Mouse (Mus musculus) heart, postnatal 14 days (tissue): ENCODE results near the gene Scyl1. TPM values are rescaled to one million over a fixed set of nuclear protein-coding genes. Genes with fewer than 3 reads are reported as not detected.

Source experiments
- DNase-seq, 2 experiments: peaks; one replicate each; pipeline ENCODE4 v3.0.0; 2021 to 2022
- intact Hi-C: fragments of 180-260 bp; cut with DNase I; formaldehyde crosslinking; loops from one replicate; pipeline ENCODE4 v1.15.1; 2025
- total RNA-seq, 2 experiments: library from RNA; stranded (reverse); gene quantifications; 2 replicates each; pipeline ENCODE4 v1.2.3; 2021

The Scyl1 gene
- total RNA-seq, 2 experiments from 2014 or later = 66.2 to 67.2 TPM

DNA sequence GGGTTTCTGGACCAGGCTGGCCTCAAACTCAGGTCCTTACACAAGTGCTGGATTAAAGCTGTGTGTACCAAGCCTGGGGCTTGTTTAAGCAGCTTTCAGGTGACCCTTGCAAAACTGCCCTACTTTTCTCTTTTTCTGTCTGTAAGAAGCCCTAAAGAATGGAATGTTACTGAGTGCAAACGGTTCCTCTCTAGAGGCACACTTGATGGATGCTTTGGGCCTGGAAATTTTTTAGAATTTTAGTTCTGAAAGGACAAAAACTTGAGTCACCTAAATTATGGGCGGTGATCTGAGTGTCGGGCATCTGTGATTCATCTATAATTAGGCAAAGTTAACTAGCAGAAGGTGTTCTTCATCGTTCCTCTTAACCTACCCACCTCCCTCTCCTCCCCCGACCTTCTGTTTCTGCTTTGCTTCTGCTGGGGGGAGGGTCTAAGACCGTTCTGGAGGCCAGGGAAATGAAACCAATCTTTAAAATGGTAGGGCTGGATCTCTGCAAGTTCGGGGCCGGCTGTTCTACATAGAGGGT, 33.2 kb upstream of the Scyl1 start:
- no peak for DNase-seq
- intact Hi-C loops = no loop called here

- intact Hi-C loops = loop anchor here (2.0 kb wide), 1 partner anchor 15 kb away; no protein-coding TSS in a partner anchor
- no peak for DNase-seq
Measured at GRCm38 (mm10) chr19:5803881-5804279, 32.7 kb upstream of the Scyl1 start.

DNA sequence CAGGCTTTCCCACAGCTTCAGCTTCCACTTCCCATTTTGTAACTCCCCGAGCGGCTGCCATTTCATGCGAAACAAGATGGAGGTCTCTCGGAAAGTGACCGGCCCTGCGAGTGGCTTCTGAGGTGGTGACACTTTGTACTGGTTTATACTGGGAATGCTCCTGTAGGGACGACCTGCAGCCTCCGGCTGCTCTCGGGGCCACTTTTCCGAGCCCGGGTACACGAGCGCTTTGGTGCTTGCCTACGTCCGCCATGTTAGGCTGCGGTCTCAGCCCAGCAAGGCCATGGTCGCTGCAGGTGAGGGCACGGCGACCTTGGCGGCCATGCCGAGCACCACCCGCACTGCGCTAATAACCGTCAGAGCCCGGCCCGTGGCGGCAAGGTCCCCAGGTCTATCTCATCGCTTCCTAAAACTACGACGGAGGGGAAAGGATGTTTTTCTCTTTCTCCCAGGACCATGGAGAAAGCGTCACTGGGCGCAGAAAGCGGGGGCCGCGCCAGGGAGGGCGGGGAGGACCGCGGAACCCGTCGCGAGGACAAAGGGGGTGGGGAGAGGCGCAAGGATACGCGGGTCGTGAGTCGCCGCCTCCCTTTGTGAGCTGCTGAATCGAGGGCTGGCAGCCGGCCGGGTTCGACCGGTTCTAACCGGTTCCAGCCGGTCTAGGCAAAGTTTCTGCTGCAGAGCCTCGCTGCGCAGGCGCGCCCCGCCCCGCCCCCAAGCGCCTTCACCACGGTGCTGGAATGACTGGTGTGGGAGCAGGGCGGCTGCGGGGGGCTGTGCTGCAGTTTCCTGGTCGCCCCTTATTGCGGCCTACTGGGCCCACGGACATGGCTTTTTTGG, 32.0 kb upstream of the Scyl1 start:
- intact Hi-C loops = loop anchor here (2.0 kb wide), 1 partner anchor 16 kb away; no protein-coding TSS in a partner anchor
- peak; percentile 100 for DNase-seq

- intact Hi-C loops = loop anchor here (1.0 to 2.0 kb wide), 2 partner anchors 16 to 43 kb away; no protein-coding TSS in a partner anchor
- no peak for DNase-seq
Measured at GRCm38 (mm10) chr19:5802787-5803040, 31.5 kb upstream of the Scyl1 start.

GRCm38 (mm10) chr19:5802011-5802786, 31.0 kb upstream of the Scyl1 start:
- intact Hi-C loops = loop anchor here (1.0 to 2.0 kb wide), 2 partner anchors 17 to 43 kb away; no protein-coding TSS in a partner anchor

GRCm38 (mm10) chr19:5801432-5801964, 30.3 kb upstream of the Scyl1 start:
- intact Hi-C loops = no loop called here
- no peak for DNase-seq

More at GRCm38 (mm10) chr19:5802011-5802786, 31.0 kb upstream of the Scyl1 start:
- DNase-seq = peak; percentile 94 to 98

GRCm38 (mm10) chr19:5800632-5801431, 29.6 kb upstream of the Scyl1 start:
- intact Hi-C loops = no loop called here
- no peak for DNase-seq

DNA sequence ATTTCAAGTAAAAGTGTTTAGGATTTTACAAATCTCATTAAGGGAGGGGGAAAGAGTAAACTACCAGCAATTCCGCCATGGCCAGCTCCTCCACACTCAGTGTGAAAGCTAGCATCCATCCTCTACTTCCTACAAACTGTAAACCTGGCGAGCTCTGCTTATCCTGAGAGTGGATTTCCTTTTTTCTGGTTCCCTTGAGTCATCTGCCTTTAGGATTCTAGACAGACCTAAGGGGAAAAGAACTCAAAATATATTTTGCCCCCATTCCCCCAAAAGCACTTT, 29.1 kb upstream of the Scyl1 start:
- DNase-seq = peak in 1 of 2 experiments; percentile 8
- intact Hi-C loops = no loop called here

- intact Hi-C loops = no loop called here
- DNase-seq = peak in 1 of 2 experiments; percentile 25
Measured at GRCm38 (mm10) chr19:5799566-5800349, 28.5 kb upstream of the Scyl1 start.

GRCm38 (mm10) chr19:5798700-5799479, 27.7 kb upstream of the Scyl1 start:
- intact Hi-C loops = no loop called here
- DNase-seq = peak in 1 of 2 experiments; percentile 21

GRCm38 (mm10) chr19:5797381-5798111, 26.3 kb upstream of the Scyl1 start:
- intact Hi-C loops = no loop called here
- peak in 1 of 2 experiments; percentile 15 for DNase-seq

- intact Hi-C loops = no loop called here
Measured at GRCm38 (mm10) chr19:5796573-5797111, 25.4 kb upstream of the Scyl1 start.

GRCm38 (mm10) chr19:5795668-5796572, 24.7 kb upstream of the Scyl1 start:
- peak in 1 of 2 experiments; percentile 6 for DNase-seq
- intact Hi-C loops = loop anchor here (2.0 kb wide), 1 partner anchor 23 kb away; no protein-coding TSS in a partner anchor

More at GRCm38 (mm10) chr19:5796573-5797111, 25.4 kb upstream of the Scyl1 start:
- peak in 1 of 2 experiments; percentile 2 for DNase-seq

- peak in 1 of 2 experiments; percentile 13 for DNase-seq
- intact Hi-C loops = loop anchor here (2.0 kb wide), 1 partner anchor 24 kb away; no protein-coding TSS in a partner anchor
Measured at GRCm38 (mm10) chr19:5794771-5795576, 23.8 kb upstream of the Scyl1 start.
